Mouse (Mus musculus): ENCODE measurements around the gene Gtf2f2.

Gene Gtf2f2

DNA sequence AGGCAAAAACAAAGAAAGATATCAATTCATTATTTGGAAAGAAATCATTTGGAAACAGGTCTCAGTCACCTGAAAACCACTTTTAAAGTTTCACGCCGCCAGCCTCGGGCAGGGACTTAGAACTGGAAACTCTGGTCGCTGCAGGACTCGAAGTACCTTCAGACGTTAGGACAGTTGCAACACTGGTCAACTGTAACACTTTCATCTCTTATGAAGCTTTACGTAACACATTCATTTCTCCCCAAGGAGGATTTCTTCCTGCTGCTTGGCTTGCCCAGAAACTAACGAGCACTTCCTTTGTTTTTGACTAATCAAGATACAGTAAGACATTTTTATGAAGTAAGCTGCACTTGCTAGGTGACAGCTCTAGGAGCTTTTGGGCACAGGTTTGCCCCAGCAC lies 103.7 kb downstream of the Gtf2f2 start:
- DNase-seq = no peak

DNA sequence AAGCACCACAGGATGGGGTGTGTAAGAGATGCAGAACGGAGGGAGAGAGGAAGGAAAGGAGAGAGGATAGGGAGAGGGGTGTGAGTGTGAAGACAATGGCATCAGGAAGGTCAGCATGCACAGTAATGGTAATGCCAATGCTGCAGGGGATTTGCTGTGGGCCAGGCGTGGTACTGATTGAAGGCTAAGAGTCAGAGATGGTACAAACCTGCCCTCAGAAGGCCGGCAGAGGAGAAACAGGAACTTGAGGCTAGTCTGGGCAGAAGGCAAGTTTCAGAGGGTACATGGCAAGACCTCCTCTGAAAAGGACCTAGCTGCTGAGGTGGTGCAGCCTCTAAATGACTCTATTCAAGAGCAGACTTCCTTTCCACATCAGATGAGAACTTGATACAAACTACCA lies 105.7 kb downstream of the Gtf2f2 start:
- no peak for DNase-seq

DNA sequence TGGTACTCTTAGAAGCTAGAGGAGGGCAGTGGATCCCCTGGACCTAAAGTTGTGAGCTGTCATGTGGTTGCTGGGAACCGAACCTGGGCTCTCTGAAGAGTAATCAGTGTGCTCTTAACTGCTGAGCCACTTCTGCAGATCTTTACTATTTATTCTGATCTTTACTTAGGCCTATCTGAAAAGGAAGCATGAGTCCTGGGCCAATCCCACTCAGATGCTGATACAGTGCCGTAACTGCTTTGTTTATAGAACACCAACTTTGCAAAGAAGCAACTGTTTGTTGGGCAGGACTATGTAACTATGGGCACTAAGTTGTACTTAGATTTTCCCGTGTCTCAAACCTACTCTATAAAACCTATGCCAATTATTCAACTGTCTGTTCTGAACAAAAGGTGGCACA lies 107.5 kb downstream of the Gtf2f2 start:
- DNase-seq = no peak

DNA sequence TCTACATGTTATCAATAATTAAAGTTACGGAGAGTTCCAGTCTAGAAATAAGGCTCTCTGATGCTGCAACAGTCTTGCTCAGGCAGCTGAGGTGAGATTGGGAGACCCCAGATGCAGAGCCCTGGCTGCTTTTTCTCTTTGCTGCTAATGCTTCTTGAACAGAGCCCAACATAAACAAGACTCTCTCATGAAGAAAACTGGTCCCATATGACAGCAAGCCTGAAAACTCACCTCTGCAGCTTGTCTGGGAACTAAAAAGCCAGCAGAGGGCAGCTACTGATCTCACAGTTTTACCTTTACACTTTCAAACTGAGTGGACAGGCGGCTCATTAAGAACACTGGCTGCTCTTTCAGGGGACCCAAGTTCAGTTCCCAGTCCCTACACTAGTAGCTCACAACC lies 108.7 kb downstream of the Gtf2f2 start:
- no peak for DNase-seq

DNA sequence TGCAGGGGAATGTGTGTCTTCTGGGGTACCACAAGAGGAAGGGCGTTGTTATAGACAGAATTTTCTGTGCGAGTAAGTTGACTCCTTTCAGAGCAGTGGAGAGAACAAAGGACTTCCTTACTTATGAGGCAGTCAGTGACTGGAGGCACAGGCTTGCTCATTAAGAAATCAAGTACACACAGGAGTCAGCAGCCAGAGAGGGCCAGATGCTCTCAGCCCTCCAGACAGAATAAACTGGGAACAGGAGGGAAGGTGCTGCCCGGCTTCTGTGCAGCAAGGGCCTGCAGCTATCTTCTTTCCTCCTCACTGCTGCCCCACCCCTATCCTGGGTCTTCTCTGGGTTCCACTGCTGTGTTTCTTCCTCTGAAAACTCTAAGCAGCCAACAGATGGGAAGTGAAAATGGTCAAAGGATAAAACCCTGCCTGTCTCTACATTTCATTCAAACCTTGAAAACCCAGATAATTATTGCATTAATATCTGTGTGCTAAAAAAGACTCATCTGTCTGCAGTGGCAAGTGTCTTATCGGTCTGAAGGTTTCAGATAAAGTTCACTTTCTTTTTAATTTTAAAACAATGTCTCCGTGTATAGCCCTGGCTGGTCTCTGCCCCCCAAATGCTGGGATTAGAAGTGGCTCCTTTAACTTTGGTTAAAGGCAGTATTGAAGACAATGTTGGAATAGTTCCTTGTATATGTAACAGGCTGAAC lies 109.7 kb downstream of the Gtf2f2 start:
- no peak for DNase-seq

DNA sequence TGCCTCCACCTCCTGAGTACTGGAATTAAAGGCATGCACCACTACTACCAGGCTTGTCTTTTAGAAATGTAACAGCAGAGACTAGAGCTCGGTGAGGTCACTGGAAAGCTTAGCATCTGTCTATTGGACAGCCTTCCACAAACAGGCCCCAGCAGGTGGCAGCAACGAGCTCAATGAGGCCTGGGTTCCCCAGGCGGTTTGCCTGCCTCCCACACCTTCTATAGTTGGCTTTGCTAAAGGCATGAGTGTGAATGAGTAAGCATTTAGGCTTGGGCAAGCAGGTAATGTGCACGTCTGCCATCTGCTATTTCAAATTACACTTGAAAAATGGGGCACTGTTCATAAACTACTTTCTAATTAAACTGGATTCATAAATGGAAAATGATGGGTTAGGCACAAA lies 111.1 kb downstream of the Gtf2f2 start:
- DNase-seq = peak; percentile 74

DNA sequence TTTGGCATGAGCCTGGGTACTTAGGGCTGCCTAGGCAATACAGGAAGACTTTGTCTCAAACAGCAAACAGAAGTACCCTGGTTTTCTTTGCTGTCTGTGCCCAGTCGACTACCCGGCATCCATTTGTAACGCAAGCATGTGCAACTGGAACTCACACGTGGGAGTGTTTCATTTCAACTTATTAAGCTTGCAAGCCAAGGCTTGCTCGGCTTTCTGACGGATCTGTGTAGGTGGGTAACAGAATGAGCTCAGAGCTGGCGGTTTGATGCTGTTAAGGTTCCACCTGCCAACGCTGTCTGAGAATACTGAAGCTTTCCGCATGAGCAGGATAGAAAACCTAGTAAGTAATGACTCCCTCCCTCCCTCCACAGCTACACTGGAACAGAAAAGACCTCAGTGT lies 118.5 kb downstream of the Gtf2f2 start:
- DNase-seq = no peak

DNA sequence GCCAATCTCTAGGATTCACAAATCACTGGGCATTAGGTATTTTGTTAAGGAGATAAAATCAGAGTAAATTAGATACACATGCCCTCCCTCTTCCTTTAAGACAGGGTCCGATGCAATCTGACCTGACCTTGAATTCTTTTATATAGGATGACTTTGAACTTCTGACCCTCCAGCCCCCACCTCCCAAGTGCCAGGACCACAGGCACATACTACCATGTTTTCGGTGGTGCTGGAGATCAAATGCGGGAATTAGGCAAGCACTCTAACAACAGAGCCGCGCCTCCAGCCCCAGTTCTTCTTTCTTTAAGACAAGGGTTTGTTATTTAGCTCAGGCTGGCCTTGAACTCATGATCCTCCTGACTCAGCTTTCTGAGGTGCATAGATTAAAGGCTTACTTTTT lies 126.8 kb downstream of the Gtf2f2 start:
- no peak for DNase-seq

DNA sequence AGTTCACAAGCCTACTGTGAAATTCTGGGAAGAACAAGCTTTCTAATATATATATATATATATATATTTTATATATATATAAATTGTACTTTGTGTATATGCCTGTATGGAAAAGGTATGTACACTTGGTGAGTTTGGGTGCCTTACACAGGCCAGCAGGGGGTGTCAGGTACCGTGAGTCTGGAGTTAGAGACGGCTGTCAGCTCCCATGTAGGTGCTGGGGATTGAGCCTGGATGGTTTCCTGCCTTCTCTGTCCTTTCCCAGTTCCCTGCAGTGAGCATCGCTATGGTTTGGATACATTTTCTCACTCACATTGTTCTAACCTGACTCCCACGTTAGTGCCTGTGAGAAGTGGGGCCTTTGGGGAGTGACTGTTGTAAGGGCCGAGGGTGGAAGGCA lies 127.3 kb downstream of the Gtf2f2 start:
- no peak for DNase-seq

DNA sequence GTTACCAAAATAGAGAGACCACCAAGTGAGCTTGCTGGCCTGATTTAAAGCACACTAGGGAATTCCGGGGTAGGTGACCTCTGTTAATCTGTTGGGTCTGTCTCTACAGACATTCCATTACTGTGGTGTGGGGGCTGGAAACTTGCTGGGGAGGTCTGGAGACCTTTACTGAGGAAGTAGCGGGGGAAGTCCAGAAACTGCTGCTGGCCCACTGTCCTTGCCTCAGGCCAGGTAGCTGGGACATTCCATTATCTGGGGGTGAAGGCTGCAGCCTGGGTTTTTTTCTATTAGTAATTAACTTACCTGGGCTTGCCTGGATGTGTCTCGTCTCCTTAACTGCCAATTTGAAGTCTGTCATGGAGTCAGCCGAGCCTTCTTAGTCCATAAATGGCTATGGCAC lies 128.8 kb downstream of the Gtf2f2 start:
- DNase-seq = no peak

DNA sequence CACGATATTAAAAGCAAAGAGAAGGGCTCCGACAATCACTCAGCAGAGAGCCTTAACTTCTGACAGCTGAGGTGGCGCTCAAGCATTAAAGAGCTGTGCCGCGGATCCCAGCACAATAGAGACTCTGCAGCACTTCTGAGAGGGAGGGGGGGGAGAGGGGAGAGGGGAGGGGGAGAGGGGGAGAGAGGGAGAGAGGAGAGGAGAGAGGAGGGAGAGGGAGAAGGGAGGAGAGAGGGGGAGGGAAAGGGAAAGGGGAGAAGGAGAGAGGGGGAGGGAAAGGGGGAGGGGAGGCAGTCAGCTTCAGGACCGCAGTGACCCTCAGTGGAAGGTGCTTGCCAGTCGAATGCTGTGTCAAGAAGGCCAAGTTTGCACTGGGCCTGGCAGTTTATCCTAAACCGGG lies 131.7 kb downstream of the Gtf2f2 start:
- DNase-seq = no peak

DNA sequence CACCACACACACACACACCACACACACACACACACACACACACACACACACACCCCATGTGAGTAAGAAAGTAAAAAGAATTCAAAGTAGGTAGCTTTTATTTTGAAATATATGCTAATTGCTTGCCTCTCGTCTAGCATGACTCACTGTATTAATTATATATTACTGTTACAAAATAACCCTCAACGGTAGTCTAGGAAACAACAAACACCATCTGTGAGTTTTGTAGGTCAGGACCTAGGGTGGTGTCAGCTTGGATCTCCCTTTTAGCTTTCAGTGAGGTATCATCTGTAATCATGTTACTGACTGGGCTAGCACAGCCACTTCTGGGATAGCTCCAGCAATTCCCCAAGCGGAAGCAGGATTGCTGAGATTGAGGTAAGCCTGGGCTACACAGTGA lies 133.4 kb downstream of the Gtf2f2 start:
- DNase-seq = no peak

DNA sequence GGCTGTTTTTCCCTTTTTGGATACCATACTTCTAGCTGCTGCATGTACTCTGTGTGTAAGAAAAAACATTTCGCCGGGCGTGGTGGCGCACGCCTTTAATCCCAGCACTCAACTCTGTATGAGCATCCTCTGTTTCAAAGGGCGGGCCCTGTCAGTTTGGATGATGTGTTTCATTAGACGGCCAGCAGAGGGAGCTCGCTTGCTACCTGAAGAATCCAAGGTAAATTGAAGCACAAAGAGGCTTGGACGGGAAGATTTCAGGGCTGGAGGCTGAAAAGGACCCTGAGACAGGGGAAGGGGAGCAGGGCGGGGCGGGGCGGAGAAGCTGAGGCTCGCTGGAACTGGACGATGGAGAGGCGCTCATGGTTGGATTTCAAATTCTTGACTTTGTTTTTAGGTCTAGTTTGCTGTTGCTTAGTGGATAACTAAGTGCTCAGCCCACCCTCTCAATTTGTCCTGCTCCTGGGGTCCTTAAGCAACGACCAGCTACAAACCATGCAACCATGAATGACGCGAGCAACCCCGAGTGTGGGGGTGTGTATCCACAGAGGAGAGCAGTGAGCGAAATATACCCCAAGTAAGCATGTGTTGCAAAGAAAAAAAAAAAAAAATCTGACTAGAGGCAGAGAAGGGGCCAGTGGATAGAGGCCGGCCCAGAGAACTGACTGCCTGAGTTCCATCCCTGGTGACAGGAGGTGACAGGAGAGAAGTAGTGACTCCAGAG lies 134.2 kb downstream of the Gtf2f2 start:
- DNase-seq = peak; percentile 84

DNA sequence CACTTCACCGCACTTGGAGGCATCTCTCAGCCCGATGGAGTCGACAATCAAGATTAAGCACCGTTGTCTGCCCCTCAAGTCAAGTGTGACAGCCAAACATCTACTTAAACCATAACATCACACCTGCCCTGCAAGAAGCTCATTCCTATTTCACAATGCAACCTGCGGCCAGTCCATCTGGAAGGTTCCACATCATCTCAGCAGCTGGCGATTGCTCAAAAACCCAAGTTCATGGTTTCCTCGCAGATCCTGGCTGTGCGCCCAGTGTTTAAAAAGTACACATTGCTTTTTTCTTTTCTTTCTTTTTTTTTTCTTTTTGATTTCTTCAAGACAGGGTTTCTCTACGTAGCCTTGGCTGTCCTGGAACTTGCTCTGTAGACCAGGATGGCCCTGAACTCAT lies 137.1 kb downstream of the Gtf2f2 start:
- DNase-seq = peak; percentile 72

DNA sequence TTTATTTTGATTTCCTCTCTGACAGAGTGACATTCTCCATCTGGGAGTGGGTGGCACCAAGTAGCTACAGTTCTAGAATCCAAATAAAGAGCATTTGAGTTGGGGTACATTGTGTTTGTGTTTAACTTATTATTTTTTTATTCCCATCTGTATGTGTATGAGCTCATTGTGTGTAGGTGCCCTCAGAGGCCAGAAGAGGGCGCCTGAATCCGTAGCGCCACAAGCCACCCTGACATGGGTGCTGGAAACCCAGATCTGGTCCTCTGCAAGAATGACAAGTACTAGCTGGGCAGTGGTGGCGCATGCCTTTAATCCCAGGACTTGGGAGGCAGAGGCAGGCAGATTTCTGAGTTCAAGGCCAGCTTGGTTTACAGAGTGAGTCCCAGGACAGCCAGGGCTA lies 138.9 kb downstream of the Gtf2f2 start:
- DNase-seq = no peak

DNA sequence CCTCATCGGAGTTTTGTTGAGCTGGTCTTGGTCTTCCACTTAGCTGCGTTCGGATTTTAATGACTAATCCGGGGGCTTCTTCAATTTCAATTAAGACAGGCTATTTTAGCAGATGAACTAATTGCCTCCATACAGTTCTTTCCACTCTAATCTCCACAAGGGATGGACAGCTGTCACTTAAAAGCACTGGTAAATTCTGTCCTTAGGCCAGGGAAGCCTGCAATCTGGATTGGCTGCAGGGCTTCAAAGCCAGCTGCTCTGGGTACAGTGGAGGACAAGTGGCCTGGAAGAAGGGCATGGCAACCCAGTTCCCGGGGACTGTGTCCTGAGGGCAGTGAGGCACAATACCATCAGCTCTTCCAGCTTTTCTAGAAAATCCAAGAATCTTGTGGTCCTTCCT lies 139.6 kb downstream of the Gtf2f2 start:
- DNase-seq = no peak

DNA sequence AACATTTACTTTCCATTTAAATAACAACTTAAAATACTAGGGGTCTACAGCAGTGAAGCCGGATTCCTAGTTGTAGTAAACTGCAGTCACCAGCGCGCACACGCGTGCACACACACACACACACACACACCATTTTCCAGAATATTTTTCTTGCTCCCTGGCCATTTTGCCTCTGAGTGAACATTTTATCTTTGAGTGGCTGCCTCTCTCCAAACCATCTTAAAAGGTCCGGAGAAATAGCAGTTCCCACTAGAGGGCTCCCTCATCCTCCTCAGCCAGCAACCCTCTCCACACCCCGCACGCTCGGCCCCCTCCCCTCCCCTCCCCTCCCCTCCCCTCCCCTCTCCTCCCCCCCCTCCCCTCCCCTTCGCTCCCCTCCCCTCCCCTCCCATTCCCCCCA lies 140.0 kb downstream of the Gtf2f2 start:
- DNase-seq = peak; percentile 69

DNA sequence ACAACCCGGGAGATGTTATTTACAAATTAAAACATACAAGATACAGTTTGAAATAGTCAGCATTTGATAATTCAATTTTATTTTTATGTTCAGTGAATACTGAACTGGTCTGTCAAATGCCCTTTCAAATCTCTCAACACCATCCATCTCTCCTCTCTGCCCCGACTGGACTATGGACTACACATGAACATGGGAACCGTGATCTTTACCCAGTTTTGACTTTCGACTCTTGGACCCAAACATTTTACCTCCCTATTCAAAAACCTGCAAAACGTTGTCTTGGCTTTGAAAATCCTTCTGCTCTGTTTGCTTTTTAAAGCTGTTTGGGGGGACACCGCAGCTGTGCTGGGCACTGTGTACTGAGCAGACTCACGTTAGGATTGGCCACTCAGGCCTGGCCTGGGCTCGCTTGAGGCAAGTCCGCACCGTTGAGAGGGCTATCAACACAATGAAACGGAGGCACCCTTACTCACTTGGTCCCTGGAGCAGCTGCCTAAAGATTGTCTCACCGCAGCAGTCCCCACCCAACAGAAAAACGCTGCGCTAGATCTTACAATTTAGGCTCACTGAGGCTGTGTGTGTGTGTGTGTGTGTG lies 140.8 kb downstream of the Gtf2f2 start:
- peak; percentile 74 for DNase-seq

DNA sequence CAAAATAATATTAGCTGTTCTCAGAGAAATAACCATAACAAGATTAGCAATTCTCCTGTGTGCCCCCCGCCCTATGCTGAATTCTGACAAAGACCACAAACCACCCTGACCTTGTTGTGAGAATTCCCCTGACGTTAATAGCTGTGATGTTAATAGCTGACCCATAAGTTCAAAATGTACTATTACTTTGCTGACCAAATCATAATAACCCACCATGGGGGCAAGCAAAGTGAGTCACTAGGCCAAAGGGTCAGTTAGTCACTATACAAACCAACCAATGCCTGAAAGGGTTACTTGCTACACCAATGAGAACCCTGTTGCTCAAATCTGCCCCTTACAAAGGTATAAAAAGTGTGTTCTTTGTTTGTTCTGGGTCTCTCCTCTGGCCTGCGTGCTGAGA lies 142.6 kb downstream of the Gtf2f2 start:
- peak; percentile 62 for DNase-seq

DNA sequence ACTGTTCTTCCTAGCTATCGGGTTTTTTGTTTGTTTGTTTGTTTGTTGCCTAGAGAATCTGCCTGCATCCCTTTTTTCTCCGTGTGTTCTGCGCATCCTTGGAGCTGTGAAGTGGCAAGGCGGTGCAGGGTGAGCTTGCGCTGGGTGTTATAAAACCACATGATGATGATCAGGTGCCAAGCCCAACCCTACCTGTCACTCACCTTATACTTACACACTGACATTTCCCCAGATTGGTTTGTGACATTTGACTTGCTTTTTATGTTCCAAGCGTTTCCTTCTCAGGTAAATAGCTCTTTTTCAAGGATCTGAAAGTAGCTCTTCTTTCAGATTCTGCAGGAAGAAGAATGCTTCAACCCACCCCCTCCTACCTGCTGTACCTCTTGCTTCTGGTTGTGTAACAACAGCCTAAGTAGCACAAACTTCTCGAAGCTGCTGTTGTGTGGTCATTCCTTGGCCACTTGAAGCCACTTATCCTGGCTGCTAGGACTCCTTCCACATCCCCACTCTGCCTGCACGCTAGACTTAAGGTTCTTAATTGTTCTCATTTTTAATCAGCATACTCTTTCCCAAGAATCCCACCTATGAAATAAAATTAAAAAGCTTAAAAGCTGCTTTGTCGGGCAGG lies 143.8 kb downstream of the Gtf2f2 start:
- no peak for DNase-seq

DNA sequence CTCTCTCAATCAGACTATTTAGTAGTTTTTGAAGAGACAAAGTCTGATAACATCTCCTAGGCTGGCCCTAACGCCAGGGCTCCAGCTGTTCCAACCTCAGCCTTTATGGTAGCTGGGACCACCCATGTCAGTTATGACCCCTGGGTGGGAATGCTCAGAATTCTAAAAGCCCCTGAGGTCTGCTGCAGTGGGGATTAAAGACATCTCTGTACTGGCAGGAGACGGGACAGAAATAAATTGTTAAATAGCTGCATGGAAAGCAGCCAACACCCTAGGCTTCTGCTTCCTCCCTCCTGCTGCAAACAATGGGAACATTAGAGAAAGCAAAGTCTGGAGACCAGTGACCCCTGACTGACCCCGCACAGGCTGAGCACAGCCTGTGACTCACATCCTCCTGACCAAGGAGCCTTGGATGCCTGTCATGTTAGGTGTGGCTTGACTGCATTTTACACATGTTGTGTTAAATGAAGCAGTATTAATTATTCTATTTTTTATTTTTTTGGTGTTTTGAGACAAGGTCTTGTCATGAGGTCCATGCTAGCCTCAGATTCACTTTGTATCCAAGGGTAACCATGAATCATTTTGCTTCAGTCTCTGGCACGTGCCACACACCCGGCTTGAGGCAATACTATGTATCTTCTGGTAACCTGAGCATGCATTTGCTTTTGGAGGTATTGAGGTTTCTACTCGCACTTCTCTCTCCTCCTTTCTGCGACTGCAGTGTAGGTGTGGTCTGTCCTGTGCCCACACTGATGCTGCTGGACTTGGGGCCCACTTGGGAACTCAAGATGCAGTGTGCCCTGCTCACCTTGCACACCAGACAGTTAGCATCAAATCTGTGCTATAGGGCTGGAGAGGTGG lies 146.9 kb downstream of the Gtf2f2 start:
- DNase-seq = peak; percentile 92

DNA sequence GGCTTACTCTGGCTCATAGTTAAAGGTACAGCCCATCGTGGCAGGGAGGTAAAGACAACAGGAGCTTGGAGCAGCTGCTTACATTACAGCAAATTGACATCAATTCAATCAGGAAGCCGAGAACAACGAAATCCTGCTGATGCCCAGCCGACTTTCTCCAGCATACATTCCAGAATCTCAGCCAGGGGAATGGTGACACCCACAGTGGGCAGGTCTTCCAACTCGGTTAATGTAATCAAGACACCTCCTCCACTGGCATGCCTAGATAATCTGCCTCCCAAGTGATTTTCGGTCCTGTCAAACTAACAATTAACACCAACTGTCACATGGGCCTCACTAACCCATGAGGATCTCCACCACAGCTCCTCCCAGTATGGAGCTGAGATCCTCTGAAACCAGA lies 148.0 kb downstream of the Gtf2f2 start:
- DNase-seq = no peak

DNA sequence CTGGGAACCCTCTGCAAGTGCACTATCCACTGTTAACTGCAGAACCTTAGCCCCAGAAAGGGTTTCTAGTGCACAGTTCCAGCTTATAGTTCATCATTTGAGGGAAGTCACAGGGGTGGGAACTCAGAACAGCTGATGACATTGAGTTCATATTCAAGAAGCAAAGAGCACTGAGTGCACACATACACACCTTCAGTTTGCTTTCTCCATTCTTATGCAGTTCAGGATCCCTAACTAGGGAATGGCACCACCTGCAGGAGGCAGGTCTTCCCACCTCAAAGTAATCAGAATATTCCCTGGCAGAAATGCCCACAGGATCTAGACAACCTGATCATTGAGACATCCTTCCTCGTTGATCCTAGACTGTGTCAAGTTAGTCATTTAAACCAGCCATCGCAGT lies 151.0 kb downstream of the Gtf2f2 start:
- DNase-seq = no peak
